Mouse (Mus musculus) limb, embryonic 12.5 days (tissue): Measurements from ENCODE around the gene Pex5. TPM values are rescaled to one million over a fixed set of nuclear protein-coding genes. Genes with fewer than 3 reads are reported as not detected.
"Not testable (repeated sequence)": the region's sequence is repeated elsewhere in the genome, so short reads cannot be mapped to it uniquely, and the experiment has no call there.

ENCODE experiments used
- ATAC-seq: fragments of 200-750 bp; cut with Nextera tagmentation; 2 replicates; pipeline ENCODE4 v1.8.0; 2017; ENCODE audit warnings: low read depth, moderate TSS enrichment; ENCODE audit not compliant: insufficient number of reproducible peaks, insufficient read depth, low FRiP score, low TSS enrichment
- H3K27ac ChIP-seq: fragments of 300-500 bp; sonication (generic); 2 replicates; pipeline ENCODE4 v1.5.1; 2016; ENCODE audit warnings: mild to moderate bottlenecking, moderate library complexity
- H3K27me3 ChIP-seq: fragments of 300-500 bp; sonication (generic); 2 replicates; pipeline ENCODE4 v1.6.1; 2016; ENCODE audit warnings: mild to moderate bottlenecking, moderate library complexity
- H3K36me3 ChIP-seq: fragments of 300-500 bp; sonication (generic); 2 replicates; pipeline ENCODE4 v1.6.1; 2016; ENCODE audit warnings: mild to moderate bottlenecking, moderate library complexity
- H3K4me1 ChIP-seq: fragments of 300-500 bp; sonication (generic); replicated peaks from 2 replicates; pipeline ENCODE4 v1.6.1; 2016
- H3K4me2 ChIP-seq: fragments of 300-500 bp; sonication (generic); 2 replicates; pipeline ENCODE4 v1.6.1; 2016; ENCODE audit warnings: mild to moderate bottlenecking, moderate library complexity
- H3K4me3 ChIP-seq: fragments of 300-500 bp; sonication (generic); replicated peaks from 2 replicates; pipeline ENCODE4 v1.5.1; 2016; ENCODE audit warnings: mild to moderate bottlenecking
- H3K9ac ChIP-seq: fragments of 300-500 bp; sonication (generic); replicated peaks from 2 replicates; pipeline ENCODE4 v1.6.1; 2016; ENCODE audit warnings: mild to moderate bottlenecking, moderate library complexity
- H3K9me3 ChIP-seq: fragments of 300-500 bp; sonication (generic); 2 replicates; pipeline ENCODE4 v1.6.1; 2016; ENCODE audit warnings: mild to moderate bottlenecking, moderate library complexity
- WGBS: fragments of 180-500 bp; shearing (Covaris S2); methylation state at CpG from one replicate; pipeline ENCODE4 v1.1.7; 2016; 5-methylcytosine and 5-hydroxymethylcytosine counted together
- polyA plus RNA-seq: library from polyadenylated mRNA; unstranded; fragments of >200 nt; fragmentation: Nextera tagmentation; extraction: Ambion mirVana; gene quantifications from 2 replicates; pipeline ENCODE4 v1.2.1, GENCODE M21; 2016

The Pex5 gene
- polyA plus RNA-seq, 1 experiment from 2014 or later, result 49.8 TPM

DNA sequence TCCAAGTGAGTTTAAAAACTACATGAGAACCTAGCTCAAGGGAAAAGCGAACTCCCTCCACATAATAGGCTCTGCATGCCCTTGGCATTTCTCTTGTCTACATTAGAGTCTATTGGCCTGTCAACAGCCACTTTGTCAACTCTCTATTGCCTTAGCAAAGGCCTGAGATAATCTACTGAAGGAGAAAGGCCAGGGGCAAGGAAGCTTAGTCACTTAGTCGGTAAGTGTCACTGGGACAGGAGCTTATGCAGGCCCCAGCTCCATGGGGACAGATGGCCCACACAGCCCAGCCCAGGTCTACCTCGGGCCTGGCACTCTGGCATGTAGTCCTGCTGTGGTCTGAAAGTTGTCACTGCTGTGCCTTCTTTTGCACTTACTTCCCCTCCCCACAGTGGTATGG, 11.7 kb upstream of the Pex5 start:
- H3K27me3 ChIP-seq, result no peaks in the 10 kb centered on the region
- no peaks in the 10 kb centered on the region for H3K36me3 ChIP-seq
- no peak overlapping the region for H3K4me3 ChIP-seq
- WGBS, result 57% methylated on average over 3 of the region's 3 CpGs
- no peak overlapping the region for H3K27ac ChIP-seq
- H3K9ac ChIP-seq, result no peak overlapping the region
- H3K9me3 ChIP-seq, result no peaks in the 10 kb centered on the region
- no peak overlapping the region for H3K4me2 ChIP-seq
- no peaks in the 10 kb centered on the region for H3K4me1 ChIP-seq
- ATAC-seq, result no peak

DNA sequence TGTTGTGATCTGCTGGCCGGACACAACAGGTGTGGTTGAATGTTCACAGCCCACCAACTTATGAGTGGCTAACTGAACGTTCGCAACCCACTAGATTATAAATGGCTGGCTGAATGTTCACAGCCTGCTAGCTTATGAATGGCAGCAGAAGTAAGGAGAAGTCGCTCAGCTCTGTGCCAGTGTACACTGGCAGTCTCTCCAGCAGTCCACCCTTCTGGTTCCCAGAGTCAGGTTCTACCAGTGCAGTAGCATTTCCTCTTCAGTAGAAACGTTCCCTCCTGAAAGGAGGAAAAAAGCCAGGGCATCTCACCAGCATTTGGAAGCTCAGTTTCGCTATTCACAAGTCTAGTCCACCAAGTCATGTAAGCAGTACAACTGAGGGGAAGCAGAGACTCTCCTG, 10.7 kb upstream of the Pex5 start:
- WGBS, result 77% methylated on average over 6 of the region's 6 CpGs
- Histone ChIP-seq H3K9ac (no peak overlapping the region), H3K4me2 (no peak overlapping the region), H3K36me3 (no peaks in the 10 kb centered on the region), H3K27ac (no peak overlapping the region), H3K27me3 (no peaks in the 10 kb centered on the region), H3K4me3 (no peak overlapping the region), H3K9me3 (no peaks in the 10 kb centered on the region), H3K4me1 (no peaks in the 10 kb centered on the region)
- ATAC-seq, result no peak

DNA sequence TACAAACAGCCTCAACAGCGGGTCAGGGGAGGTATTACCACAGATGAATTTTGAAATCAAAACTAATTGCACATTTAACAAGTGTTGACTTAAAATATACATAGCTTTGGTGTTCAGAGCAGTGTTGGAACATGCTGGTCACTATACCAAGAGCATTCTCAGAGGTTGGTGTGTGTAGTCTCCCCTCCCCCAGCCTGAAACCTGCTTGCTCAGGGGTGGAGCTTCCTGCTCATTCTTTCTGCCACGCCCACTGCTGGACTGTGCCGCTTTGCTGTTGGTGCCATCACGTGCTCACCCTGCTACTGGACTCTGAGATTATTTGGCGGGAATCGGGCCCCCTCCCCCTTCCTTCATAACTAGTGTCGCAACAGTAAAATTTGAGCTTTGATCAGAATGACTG, 10.2 kb upstream of the Pex5 start:
- not testable (repeated sequence) for ATAC-seq, H3K27me3 ChIP-seq, H3K36me3 ChIP-seq, H3K4me1 ChIP-seq, H3K9me3 ChIP-seq, H3K4me2 ChIP-seq, H3K4me3 ChIP-seq, H3K9ac ChIP-seq, H3K27ac ChIP-seq
- 59% methylated on average over 7 of the region's 7 CpGs for WGBS

DNA sequence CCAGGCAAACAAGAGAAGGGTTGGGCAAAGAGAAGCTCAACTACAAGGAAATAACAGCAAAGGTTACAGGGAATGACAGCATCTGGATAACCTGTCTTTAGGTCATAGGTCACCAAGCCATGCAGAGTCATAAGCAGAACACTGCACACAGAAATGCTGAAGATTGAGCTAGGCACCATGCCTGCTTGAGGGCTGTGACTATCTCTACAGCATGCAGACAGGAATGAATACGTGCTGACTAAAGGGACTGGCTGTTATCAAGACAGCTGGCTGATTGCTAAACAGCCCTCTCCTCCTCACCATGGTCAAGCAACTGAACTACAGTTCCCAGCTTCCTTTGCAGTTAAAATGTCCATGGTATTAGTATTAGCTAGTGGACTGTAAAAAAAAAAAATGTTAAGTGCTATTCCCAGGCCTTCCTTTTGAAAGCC, 9.2 kb upstream of the Pex5 start:
- 0 out of 2 replicates have a peak, but pooled peaks have one; percentile 15 for ATAC-seq
- H3K4me2 ChIP-seq, result no peak overlapping the region
- no peaks in the 10 kb centered on the region for H3K36me3 ChIP-seq
- no peak overlapping the region for H3K4me3 ChIP-seq
- no peaks in the 10 kb centered on the region for H3K4me1 ChIP-seq
- no peak overlapping the region for H3K27ac ChIP-seq
- H3K9me3 ChIP-seq, result no peaks in the 10 kb centered on the region
- no peaks in the 10 kb centered on the region for H3K27me3 ChIP-seq
- WGBS, result 77% methylated on average over 1 of the region's 1 CpGs
- H3K9ac ChIP-seq, result no peak overlapping the region

DNA sequence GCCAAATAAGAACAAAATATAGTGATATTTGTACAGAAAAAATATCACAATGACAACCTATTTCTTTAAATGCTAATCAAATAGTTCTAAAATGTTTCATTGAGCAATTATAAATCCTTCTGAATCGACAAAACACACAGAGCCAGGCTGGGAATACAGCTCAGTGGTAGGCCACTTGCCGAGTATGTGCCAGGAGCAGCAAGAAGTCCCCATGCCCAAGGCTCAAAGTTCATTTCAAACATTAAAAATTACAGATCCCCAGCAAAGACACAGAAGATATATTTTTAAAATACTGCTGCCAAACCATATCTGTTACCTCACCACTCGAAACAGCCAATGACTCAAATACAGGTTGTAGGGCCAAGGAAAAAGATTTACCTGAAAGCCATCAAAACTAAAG, 3.8 kb upstream of the Pex5 start:
- peaks cover 11% of the 10 kb centered on the region for H3K4me1 ChIP-seq
- no peak for ATAC-seq
- no peak overlapping the region for H3K27ac ChIP-seq
- WGBS, result 86% methylated on average over 3 of the region's 3 CpGs
- H3K36me3 ChIP-seq, result no peaks in the 10 kb centered on the region
- H3K27me3 ChIP-seq, result no peaks in the 10 kb centered on the region
- no peaks in the 10 kb centered on the region for H3K9me3 ChIP-seq
- H3K9ac ChIP-seq, result no peak overlapping the region
- no peak overlapping the region for H3K4me2 ChIP-seq
- H3K4me3 ChIP-seq, result no peak overlapping the region

DNA sequence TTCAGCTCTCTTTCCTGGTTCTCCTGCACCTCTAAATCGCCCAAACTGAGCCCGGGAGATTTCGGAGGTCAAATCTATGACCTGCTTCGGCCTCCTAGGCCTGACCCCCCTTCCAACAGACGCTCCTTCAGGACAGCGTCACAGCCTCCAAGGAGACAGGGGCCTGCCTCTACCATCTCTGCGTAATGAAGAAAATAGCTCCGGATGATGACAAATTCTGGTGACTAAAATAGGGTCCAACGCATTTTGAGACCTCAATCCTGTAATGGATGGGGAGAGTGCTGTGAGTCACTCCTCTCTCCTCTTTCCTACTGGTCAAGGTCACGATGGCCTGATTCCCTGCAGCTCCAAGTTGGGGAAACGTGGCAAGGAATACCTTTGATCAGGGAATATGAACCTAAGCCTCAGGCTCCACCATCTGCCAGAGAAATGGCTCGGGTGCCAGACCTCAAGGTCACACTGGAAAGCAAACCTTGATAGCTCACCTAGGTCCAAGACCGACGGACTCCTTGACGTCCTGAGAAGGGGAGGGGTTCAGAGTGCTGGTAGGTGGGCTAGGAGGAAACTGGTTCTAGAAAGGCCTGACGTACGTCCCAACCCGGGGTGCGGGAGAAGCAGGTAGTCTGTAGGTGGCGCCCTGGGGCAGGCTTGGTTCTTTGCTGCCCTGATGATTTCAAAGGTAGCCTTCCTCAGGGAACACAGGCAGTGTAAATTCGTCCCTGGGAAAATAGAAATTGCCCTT, 651 bp upstream of the Pex5 start:
- Histone ChIP-seq H3K9me3 (no peaks in the 10 kb centered on the region), H3K4me1 (peaks cover 11% of the 10 kb centered on the region), H3K4me3 (peak overlapping the region; percentile 89), H3K9ac (peak overlapping the region; percentile 65), H3K36me3 (peaks cover 28% of the 10 kb centered on the region), H3K4me2 (peak overlapping the region; percentile 76), H3K27me3 (no peaks in the 10 kb centered on the region), H3K27ac (peak overlapping the region; percentile 88)
- peak; percentile 60 for ATAC-seq
- 7% methylated on average over 21 of the region's 21 CpGs for WGBS

DNA sequence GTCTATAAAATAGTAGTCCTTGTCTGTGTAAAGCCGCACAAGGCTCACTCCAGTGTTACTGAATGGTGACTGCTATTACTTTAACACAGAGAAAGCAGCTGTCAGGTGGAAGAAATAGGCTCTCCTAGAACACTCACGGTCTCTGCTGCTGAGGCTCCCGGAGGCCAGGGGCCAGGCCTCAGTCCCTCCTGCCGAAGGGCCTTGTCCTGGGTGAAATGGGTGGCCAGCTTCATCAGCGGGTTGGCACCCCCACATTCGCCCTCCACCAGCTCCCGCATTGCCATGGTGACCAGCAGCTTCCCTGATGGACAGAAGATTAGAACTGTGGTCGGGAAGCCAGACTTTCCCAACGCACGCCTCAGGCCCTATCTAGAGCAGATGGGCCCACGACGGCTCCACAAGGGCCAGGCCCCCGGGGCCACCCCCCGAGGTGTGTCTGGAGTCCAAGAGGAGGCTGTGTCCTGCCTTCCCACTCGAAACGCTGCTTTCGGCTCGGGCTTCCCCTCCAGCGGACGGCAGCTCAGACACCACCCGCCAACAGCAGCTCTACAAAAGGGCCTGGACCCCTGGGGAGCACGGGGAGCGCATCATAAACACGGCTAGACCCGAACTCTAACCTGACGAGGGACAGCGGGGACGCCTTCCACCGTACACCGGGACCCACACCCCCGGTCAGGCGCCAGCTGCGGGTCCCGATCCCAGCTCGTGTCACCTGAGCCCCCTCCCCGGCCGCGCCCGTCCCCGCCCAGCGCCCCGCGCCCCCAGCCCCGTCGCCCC, 529 bp downstream of the Pex5 start:
- H3K4me1 ChIP-seq, result peaks cover 11% of the 10 kb centered on the region
- peak overlapping the region; percentile 76 for H3K4me2 ChIP-seq
- peak overlapping the region; percentile 89 for H3K4me3 ChIP-seq
- peak overlapping the region; percentile 84 for H3K9ac ChIP-seq
- peak; percentile 71 for ATAC-seq
- WGBS, result 4% methylated on average over 44 of the region's 45 CpGs
- H3K36me3 ChIP-seq, result peaks cover 31% of the 10 kb centered on the region
- H3K27me3 ChIP-seq, result no peaks in the 10 kb centered on the region
- no peaks in the 10 kb centered on the region for H3K9me3 ChIP-seq
- H3K27ac ChIP-seq, result peak overlapping the region; percentile 69

DNA sequence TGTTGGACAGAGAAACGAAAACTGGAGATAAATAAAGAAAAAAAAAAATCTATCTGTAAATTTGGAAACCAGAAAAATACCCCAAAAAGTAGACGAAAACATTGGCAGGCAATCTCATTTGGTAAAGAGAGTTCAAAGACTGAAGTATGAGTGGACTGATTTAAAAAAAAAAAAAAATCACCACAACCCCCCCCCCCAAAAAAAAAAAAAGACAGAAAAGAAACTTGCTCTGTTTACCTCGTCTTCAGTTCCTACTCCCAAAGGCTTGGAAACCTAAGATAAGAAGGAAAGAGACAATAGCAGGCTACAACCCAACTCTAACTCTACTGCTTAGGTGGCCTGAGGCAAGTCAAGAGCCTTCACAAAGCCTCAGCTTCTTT, 1.1 kb downstream of the Pex5 start:
- 56% methylated on average over 3 of the region's 3 CpGs for WGBS
- peak overlapping the region; percentile 89 for H3K4me3 ChIP-seq
- H3K9ac ChIP-seq, result peak overlapping the region; percentile 84
- H3K9me3 ChIP-seq, result no peaks in the 10 kb centered on the region
- peak overlapping the region; percentile 69; the same call in 1 of the 2 replicates for H3K27ac ChIP-seq
- no peaks in the 10 kb centered on the region for H3K27me3 ChIP-seq
- peaks cover 11% of the 10 kb centered on the region for H3K4me1 ChIP-seq
- peak overlapping the region; percentile 76 for H3K4me2 ChIP-seq
- ATAC-seq, result no peak
- H3K36me3 ChIP-seq, result peaks cover 37% of the 10 kb centered on the region

DNA sequence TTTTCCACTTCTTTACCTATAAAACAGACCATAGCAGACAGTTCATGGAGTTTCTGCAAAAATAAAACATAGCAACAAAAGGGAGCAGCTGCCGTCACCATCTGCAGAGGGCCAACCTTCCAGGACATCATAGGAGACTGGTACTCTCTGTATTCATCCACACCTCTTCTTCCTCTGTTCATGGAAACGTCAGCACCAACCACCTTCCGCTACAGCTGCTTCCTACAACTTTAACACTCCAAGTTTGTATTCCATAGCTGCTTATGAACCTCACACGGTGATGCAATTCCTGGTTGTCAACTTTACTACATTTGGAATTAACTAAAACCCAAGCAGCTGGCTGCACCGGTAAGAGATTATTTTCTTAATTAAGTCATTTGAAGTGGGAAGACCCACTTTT, 6.5 kb downstream of the Pex5 start:
- no peak overlapping the region for H3K4me2 ChIP-seq
- H3K9ac ChIP-seq, result no peak overlapping the region
- ATAC-seq, result no peak
- WGBS, result 95% methylated on average over 5 of the region's 5 CpGs
- no peaks in the 10 kb centered on the region for H3K4me1 ChIP-seq
- H3K36me3 ChIP-seq, result peaks cover 79% of the 10 kb centered on the region
- H3K4me3 ChIP-seq, result no peak overlapping the region
- H3K27ac ChIP-seq, result no peak overlapping the region
- no peaks in the 10 kb centered on the region for H3K27me3 ChIP-seq
- no peaks in the 10 kb centered on the region for H3K9me3 ChIP-seq

DNA sequence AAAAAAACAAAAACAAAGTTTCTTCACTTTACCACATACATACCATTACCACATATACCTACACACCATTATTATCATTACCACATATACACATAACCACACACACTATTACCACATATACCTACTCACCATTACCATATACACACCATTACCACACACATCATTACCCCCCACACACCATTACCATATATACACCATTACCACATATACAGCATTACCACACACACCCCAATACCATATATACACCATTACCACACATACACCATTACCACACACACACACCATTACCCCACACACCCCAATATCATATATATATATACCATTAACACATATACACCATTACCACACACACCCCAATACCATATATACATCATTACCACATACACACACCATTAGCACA, 7.7 kb downstream of the Pex5 start:
- H3K27ac ChIP-seq, result no peak overlapping the region
- no peak for ATAC-seq
- no peaks in the 10 kb centered on the region for H3K9me3 ChIP-seq
- no peak overlapping the region for H3K9ac ChIP-seq
- H3K27me3 ChIP-seq, result no peaks in the 10 kb centered on the region
- no peak overlapping the region for H3K4me2 ChIP-seq
- H3K4me3 ChIP-seq, result no peak overlapping the region
- H3K4me1 ChIP-seq, result no peaks in the 10 kb centered on the region
- peaks cover 80% of the 10 kb centered on the region for H3K36me3 ChIP-seq

DNA sequence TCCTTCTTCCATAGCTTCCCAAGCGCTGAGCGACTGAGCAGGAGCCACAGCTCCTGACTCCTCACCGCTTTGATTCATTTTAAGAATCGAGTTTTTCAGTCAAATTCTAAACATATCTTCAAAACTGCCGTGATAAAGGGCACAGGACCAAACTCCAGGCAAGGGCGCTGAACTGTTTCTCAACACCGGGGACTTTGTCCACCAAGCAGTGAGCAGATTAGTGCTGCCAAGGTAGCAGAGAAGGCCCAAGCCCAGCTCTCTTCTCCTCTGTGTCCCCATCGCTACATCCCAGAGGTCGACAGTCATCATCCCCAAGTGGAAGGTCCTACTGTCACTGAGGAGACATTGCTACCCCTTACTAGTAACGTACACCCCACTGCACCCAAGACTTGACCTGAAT, 8.5 kb downstream of the Pex5 start:
- H3K27ac ChIP-seq, result no peak overlapping the region
- ATAC-seq, result no peak
- H3K9me3 ChIP-seq, result no peaks in the 10 kb centered on the region
- H3K4me1 ChIP-seq, result no peaks in the 10 kb centered on the region
- H3K36me3 ChIP-seq, result peaks cover 78% of the 10 kb centered on the region
- no peaks in the 10 kb centered on the region for H3K27me3 ChIP-seq
- 95% methylated on average over 10 of the region's 10 CpGs for WGBS
- H3K4me3 ChIP-seq, result no peak overlapping the region
- no peak overlapping the region for H3K4me2 ChIP-seq
- H3K9ac ChIP-seq, result no peak overlapping the region
